Mouse (Mus musculus): Measurements from ENCODE around the gene Rad9a.

Gene Rad9a

GRCm38 (mm10) chr19:4164100-4164499, 37.4 kb downstream of the Rad9a start:
- DNase-seq (ENCODE audit: low spot score in 2 of 2): no peak

DNA sequence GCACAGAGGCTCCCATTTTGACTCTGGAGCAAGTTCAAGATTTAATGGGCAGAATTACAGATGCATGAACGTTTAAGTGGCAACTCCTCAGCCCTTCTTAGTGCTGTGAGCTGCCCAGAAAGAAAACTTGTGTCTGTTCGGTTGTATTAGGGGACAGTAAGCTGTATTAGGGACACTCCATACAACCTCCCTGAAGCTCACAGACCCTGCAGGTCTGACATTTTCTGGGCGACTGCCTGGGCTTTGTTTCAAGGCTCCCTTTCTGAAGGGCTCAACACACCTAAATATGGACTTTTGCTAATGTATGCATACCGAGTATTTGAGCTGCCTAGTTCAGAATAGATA, 37.9 kb downstream of the Rad9a start:
- DNase-seq (ENCODE audit: low spot score in 2 of 2): no peak

DNA sequence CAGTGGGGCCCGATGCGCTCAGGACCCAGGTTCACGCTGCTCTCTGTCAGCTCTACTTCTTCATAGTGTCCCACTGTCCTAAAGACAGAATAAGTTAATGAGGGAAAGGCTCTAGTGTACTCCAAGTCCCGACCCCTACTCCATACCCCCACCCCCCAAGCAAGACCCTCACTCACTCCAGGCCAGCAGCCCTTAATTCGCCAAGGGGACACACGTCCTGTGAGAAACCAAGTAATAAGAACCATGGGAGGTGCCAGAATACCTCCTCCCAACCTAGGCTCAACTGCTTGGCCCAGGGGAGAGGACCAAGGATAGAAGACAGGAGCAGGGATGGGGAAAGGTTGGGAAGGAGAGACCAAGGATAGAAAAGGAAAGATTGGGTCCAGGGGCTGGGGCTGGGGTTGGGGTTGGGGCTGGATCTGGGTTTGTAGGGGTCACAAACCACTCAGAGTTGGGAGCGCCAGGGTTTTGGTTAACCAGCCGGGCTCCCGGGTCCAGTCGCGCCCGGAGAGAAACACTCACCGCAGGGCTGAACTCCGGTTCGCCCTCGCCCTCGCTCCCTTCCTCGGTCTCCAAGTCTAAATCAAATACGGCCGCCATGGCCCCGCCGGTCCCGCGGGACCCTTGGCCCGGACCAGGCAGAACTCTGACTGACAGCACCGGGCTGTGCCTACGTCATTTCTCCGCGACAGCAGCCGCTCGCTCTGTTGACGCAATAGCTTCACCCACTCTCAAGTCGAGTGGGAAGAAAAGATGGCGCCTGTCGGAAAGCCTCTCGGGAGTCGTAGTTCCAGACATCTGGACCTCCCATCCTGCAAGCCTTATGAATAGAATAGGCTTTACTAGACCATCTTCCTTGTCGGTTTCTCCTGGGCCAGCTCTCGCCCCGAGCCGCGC, 38.6 kb downstream of the Rad9a start, which contains the start of gene Rps6kb2:
Gene Rps6kb2 (minus strand): TSS at position 709 of the 897 bp plus-strand sequence.
- peak; percentile 91 to 96 for DNase-seq (ENCODE audit: low spot score in 2 of 2)

DNA sequence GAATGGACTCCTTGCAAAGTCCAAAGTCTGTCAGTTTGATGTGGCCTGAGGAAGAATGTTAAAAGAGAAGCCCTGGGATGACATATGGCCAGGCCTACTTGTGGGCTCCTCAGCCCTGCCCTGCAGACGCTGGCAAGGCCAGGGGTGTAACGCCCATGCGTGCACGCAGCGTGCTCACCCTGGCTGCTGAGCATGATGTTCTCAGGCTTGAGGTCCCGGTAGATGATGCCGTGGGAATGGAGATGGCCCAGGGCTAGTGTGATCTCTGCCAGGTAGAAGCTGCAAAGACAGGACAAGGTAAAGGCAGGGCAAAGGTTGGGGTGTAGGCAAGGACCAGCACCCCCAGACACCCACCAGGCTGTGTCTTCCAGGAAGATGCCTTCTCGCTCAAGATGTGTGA, 42.4 kb downstream of the Rad9a start:
- DNase-seq (ENCODE audit: low spot score in 2 of 2): no peak

- no peak for DNase-seq (ENCODE audit: low spot score in 2 of 2)
These were observed 44.7 kb downstream of the Rad9a start for GRCm38 (mm10) chr19:4156771-4157170.

GRCm38 (mm10) chr19:4156073-4156579, 45.3 kb downstream of the Rad9a start:
- DNase-seq (ENCODE audit: low spot score in 2 of 2): no peak

DNA sequence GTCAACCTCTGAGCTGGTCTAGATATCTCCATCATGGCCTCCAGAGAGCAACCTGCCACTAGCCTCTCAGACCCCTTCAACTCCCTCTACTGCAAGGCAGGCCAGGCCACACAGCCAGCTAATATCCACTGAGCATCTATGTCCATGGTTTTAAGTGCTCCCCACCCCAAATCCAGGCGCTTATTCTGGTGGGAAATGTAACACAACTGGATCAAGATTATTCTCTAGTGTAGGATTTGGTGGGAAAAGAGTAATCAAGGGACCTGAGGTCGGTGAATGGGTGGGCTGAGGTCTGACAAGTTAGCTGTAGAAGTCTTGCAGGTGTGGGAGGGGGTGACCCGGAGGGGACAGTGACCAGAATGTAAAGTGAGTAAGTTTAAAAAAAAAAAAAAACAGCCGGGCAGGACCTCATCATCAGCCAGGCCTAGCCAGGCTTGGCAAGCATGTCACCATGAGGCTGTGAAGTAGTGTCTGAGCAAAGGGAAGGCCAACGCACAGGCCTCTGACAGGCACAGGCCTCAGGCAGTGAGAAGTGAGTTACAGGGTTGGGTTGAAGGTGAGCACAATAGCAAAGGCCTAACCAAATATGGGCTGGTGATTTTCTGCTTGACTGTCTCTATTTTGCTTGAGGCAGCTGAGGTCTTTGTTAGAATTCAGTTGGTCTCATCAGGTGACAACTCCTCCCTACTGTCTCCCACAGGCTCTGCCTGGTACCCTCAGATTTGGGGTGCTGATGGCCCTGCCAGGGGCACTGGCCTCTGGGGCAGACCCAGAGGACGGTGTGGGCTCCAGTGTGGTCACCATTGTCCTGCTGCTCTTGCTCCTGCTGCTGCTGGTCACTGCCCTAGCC, 46.0 kb downstream of the Rad9a start:
- no peak for DNase-seq (ENCODE audit: low spot score in 2 of 2)

- no peak for DNase-seq (ENCODE audit: low spot score in 2 of 2)
These were observed 46.8 kb downstream of the Rad9a start for GRCm38 (mm10) chr19:4154437-4155222.

DNA sequence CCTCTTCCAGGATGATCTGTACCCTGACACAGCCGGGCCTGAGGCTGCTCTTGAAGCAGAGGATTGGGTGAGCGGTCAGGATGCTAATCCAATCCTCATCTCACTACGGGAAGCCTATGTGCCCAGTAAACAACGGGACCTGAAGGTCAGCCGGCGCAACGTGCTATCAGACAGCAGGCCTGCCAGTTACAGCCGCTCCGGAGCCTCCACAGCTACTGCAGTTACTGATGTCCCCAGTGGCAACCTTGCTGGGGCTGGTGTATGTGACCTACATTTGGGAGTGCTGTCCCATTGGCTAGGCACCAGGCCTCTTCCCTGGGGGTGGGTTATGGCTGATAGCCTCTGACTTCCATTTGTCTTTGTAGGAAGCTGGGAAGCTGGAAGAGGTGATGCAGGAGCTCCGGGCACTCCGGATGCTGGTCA, 48.2 kb downstream of the Rad9a start, which contains the start of gene Ptprcap:
Gene Ptprcap (plus strand): TSS at position 373 of the 423 bp plus-strand sequence.
- no peak for DNase-seq (ENCODE audit: low spot score in 2 of 2)

GRCm38 (mm10) chr19:4152445-4153231, 48.8 kb downstream of the Rad9a start:
- DNase-seq (ENCODE audit: low spot score in 2 of 2): no peak

DNA sequence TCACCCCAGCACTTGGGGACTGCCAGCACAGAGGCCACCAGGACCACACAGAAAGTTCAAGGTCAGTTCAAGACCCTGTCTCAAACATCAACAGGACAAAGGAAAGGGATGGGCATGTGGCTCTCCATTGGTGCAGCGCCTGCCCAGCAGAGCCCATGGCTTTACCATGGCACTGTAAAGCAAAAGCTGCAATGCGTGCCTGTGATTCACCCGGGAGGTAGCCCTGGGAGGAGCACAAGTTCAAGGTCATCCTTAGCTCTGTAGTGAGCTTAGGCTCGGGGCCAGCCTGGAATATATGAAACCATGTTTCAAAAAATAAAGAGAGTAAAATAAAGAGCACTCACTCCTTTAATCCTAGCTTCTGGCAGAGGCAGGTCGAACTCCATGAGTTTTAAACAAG, 49.6 kb downstream of the Rad9a start:
- no peak for DNase-seq (ENCODE audit: low spot score in 2 of 2)

DNA sequence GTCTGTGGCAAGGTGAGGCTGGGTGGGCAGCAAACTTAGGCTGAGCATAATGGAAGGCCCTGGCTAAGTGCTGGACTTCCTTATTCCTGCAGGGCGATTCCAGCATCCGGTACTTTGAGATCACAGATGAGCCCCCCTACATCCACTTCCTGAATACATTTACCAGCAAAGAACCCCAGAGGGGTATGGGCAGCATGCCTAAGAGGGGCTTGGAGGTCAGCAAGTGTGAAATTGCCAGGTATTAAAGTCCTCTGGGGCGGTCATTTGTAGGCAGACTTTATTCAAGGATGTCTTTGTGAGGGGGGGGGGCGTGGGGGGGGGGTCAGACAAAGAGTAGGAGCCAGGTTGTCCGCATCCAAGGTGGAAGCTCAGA, 50.0 kb downstream of the Rad9a start:
- DNase-seq (ENCODE audit: low spot score in 2 of 2): no peak

GRCm38 (mm10) chr19:4150567-4151487, 50.6 kb downstream of the Rad9a start:
- DNase-seq (ENCODE audit: low spot score in 2 of 2): no peak

GRCm38 (mm10) chr19:4149764-4150461, 51.5 kb downstream of the Rad9a start:
- no peak for DNase-seq (ENCODE audit: low spot score in 2 of 2)

DNA sequence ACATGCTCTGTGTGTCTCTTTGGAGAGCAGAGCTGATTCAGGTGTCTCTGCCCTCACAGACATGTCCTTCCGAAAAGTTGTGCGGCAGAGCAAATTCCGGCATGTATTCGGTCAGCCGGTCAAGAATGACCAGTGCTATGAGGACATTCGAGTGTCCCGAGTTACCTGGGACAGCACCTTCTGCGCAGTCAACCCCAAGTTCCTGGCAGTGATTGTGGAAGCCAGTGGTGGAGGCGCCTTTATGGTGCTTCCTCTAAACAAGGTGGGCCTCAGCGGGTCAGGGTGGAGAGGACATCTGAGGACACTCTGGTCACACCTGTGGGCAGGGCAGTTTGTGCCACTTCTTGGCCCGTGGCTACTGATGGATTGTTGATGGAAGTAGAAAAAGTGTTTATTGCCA, 52.2 kb downstream of the Rad9a start:
- no peak for DNase-seq (ENCODE audit: low spot score in 2 of 2)

DNA sequence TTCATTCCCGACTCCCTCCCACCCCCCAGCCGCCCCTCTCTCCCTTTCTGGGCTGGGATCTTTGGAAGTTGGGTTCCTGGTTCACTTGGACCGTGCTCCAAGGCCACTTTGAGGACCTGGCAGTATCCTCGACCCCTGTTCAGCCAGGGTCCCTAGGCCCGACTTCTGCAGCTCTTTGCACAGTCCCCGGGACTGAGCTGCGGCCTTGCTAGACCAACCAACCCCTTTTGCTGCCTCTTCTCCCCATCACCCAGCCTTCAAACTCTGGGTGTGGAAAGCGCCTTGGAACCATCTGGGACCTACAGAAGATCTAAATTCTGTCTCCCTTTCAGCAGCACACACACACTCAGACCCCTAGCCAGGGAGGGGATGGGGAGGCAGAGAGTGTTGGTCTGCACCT, 52.6 kb downstream of the Rad9a start:
- no peak for DNase-seq (ENCODE audit: low spot score in 2 of 2)

DNA sequence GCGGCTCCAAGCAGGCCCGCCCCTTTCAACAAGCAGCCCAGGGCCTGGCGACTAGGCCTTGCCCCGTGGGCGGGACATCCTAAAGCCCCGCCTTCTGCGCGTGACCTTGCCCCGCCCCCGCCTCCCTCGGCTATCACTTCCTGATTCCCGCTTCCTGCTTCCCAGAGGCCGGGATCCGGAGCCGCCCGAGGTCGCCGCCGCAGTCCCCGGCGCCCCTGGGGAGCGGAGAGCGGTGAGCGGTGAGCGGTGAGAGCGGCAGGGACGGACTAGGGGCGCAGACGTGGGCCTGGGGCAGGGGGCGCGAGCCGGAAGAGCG, 53.0 kb downstream of the Rad9a start, which contains the start of gene Coro1b:
Gene Coro1b (plus strand): TSS at position 129 of the 316 bp plus-strand sequence.
- peak; percentile 96 to 98 for DNase-seq (ENCODE audit: low spot score in 2 of 2)

DNA sequence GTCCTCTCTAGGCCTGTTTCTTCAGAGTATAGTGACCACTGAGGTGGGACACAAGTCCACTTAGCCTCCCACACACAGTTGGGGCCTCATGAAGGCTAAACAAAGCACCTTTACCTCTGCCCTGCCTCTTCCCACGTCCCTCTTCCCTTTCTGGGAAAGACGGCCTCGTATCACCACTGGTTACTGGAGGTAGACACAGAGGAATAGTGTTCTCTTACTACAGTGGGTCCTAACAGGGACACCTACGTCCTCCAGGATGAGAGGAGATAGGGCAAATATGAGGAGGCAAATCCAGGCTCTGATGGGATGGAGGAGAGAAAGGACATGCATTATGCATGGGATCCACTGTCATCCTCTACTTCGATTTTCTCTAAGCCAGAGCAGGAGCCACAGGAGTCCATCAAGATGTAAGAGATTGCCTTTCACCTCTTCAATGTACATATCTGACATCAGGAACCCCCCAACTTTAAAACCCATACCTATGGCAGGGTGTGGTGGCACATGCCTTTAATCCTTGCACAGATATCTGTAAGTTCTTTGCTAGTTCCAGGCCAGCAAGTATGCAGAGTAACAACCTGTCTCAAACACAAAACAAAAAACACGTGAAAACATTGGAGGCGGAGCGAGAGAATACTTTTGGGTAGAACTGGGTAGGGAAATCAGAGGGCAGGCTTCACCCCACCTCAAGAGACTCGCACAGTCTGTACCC, 53.5 kb downstream of the Rad9a start:
- no peak for DNase-seq (ENCODE audit: low spot score in 2 of 2)

DNA sequence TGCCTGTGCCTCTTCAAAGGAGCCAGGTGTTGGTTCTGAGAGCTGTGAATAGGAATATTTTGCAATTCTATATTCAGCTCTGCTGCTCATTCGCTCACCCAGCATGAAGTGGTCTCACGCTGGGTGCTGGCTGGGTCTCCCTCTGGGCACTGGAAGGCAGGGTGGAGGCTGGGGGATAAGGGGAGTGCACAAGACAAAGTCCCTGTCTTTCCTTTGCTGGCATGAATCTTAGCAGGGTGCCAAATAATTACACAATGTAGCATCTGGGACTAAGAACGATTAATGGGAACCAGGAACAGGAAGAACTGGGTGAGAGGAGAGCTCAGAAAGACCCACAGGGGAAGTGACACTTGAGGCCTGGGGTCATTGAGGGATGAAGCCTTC, 54.4 kb downstream of the Rad9a start:
- no peak for DNase-seq (ENCODE audit: low spot score in 2 of 2)

Measured in urinary bladder, postnatal 4 days (tissue).